Mouse (Mus musculus) CD4-positive, CD25-positive, alpha-beta regulatory T cell, adult 9 weeks (primary cell): ENCODE results near the gene Olfr44. TPM values are rescaled to one million over a fixed set of nuclear protein-coding genes. Genes with fewer than 3 reads are reported as not detected.

Experiments
- polyA plus RNA-seq: library from polyadenylated mRNA; unstranded; fragments of 100-300 nt; shearing (Covaris generic); gene quantifications from one replicate; pipeline ENCODE4 v1.2.1, GENCODE M21; 2017

Olfr44 gene
- polyA plus RNA-seq, result not detected

GRCm38 (mm10) chr9:39493895-39494294, at the start of gene Olfr44:
Gene Olfr44, minus strand, starts transcription at chr9:39493995.

DNA sequence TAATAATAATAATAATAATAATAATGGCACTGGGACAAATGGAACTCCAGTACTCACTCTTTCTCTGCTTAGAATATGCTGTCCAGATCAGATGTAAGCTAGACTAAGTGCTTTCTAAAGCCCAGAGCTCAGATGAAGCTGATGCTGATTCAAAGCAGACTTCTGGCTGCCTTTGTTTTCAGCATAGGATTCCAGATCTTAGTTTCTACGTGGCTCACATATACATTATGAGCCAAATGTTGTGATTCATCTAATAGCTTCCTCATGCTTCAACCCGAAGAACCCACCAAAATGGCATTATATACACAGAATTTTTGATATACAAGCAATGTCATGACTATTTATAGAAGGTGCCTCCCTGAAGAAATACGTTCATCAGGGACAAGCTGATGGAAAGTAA, 21.7 kb upstream of the Olfr44 start, which contains the start of gene Olfr957:
Gene Olfr957 (minus strand): TSS at position 279 of the 400 bp plus-strand sequence.

DNA sequence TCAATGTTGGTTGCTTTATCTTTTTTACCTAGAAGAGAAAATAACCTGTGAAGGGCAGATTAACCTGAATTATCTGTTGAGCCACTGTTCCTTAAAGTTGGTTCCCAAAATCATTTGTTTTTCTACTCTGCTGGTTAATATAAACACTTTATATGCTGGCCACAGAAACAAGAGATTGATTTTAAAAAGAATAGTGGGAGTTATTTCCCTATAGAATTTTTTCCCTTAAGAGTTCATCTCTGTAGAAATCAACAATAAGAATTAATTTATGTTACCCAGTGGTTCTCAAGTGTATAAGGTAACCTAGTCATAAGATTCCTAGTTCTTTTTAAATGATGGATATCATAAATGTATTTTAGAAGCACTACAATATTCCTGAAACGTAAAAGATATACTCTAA, 22.0 kb downstream of the Olfr44 start, which contains the start of gene Olfr955:
Gene Olfr955 (minus strand): TSS at position 101 of the 400 bp plus-strand sequence.

GRCm38 (mm10) chr9:39456401-39456800, 37.4 kb downstream of the Olfr44 start, which contains the start of gene Olfr954:
Gene Olfr954, plus strand, starts transcription at chr9:39456701.

Other genes with a start within 250 kb of the Olfr44 start
- not detected for gene Olfr1537, start 244.0 kb downstream of the Olfr44 start, polyA plus RNA-seq
- gene Olfr945, start 217.2 kb downstream of the Olfr44 start, polyA plus RNA-seq, result not detected
- gene Olfr948, start 167.9 kb downstream of the Olfr44 start, polyA plus RNA-seq, result not detected
- not detected for gene Olfr951, start 106.6 kb downstream of the Olfr44 start, polyA plus RNA-seq
- gene Olfr952, start 66.8 kb downstream of the Olfr44 start, polyA plus RNA-seq, result not detected
- not detected for gene Olfr954, start 37.3 kb downstream of the Olfr44 start, polyA plus RNA-seq
- not detected for gene Olfr955, start 22.1 kb downstream of the Olfr44 start, polyA plus RNA-seq
- gene Olfr957, start 21.8 kb upstream of the Olfr44 start, polyA plus RNA-seq, result not detected
- not detected for gene Olfr958, start 60.1 kb upstream of the Olfr44 start, polyA plus RNA-seq
- gene Olfr959, start 81.6 kb upstream of the Olfr44 start, polyA plus RNA-seq, result not detected
- not detected for gene AW551984, start 110.4 kb upstream of the Olfr44 start, polyA plus RNA-seq
- gene Olfr148, start 116.7 kb upstream of the Olfr44 start, polyA plus RNA-seq, result not detected
- gene Olfr960, start 127.4 kb upstream of the Olfr44 start, polyA plus RNA-seq, result not detected
- gene Olfr961, start 151.1 kb upstream of the Olfr44 start, polyA plus RNA-seq, result 0.30 TPM
- not detected for gene Olfr963, start 173.2 kb upstream of the Olfr44 start, polyA plus RNA-seq
- not detected for gene Olfr149, start 213.1 kb upstream of the Olfr44 start, polyA plus RNA-seq
- not detected for gene Olfr965, start 217.4 kb upstream of the Olfr44 start, polyA plus RNA-seq
- not detected for gene Olfr150, start 237.0 kb upstream of the Olfr44 start, polyA plus RNA-seq